Mouse (Mus musculus): ENCODE measurements around the gene Tex52.

- TF ChIP-seq CTCF (IDR thresholded peaks at IDR 0.05; ENCODE audit: extremely low read depth, insufficient read length, insufficient replicate concordance, low read depth, low read length) (no peak), POLR2A (IDR thresholded peaks at IDR 0.05; ENCODE audit: low read depth, low read length) (no peak)
Observed at GRCm38 (mm10) chr6:128416169-128416568, 40.9 kb downstream of the Tex52 start.
